12 mouse cellular contexts compared by ENCODE assay signal in the genomic region with DNA sequence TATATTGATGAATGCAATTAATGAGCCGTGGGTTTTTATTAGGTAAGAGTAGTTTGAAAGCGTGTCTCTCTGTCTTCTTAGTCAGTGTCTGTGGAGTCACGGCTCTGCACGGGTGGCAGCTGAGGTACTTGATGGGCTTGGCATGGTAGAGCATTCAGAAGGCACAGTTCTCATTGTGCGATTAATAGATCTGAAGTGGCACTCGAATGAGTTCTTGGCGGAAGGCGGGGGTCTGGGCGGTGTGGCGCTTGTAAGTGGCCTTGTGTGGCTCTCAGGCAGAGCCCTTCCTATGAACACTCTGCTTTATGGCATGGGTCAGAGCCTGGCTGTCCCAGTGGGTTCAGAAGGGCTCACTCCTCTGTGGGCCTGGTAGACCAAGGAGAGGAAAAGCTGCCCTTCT. TPM values are rescaled to one million over a fixed set of nuclear protein-coding genes. Genes with fewer than 3 reads are reported as not detected.
DNase-seq lines count a peak whose midpoint lies in the region; ATAC-seq and TF ChIP-seq lines count a peak whose summit lies in the region.
"Had no signal": no experiment of that assay in that cellular context is flagged by ENCODE, and none has a peak within 500 bp of the region (broad histone marks: within the 10 kb centered on the region; RNA-seq: fewer than 3 reads in every experiment).

No protein-coding gene starts in this region.

- H3K27ac ChIP-seq in embryonic facial prominence, embryonic 10.5 days (replicated peaks): no peak overlapping the region
- H3K27ac ChIP-seq in heart, embryonic 14.5 days (replicated peaks in 1 of 2; ENCODE audit: control insufficient read depth in 1 of 2, insufficient read depth in 1 of 2, low read depth in 2 of 2, low read length in 2 of 2): no peak overlapping the region
- H3K27ac ChIP-seq in lung, embryonic 15.5 days: peak overlapping the region; percentile 76
- H3K27ac ChIP-seq in thymus, adult 2 months (ENCODE audit: control insufficient read depth, insufficient read depth, low read length): no peak overlapping the region

- 80% methylated on average over 10 of the region's 10 CpGs for whole genome bisulfite sequencing in embryonic facial prominence, embryonic 10.5 days
- 62% methylated on average over 10 of the region's 10 CpGs for WGBS in heart, embryonic 14.5 days
- 53% methylated on average over 10 of the region's 10 CpGs for WGBS in lung, embryonic 15.5 days
- 95% methylated on average over 10 of the region's 10 CpGs for WGBS in thymus, adult 2 months

- no peak for ATAC-seq in heart, embryonic 14.5 days (ENCODE audit: insufficient number of reproducible peaks, insufficient read depth, low FRiP score, low read depth)
- ATAC-seq in lung, embryonic 15.5 days (ENCODE audit: borderline replicate concordance, extremely low read depth, low FRiP score, low TSS enrichment): peak; percentile 69; the same call in 1 of the 2 replicates
- ATAC-seq: intestine, postnatal 0 days had no signal

- peak; percentile 24 to 43 for DNase-seq in heart, adult 9 months (ENCODE audit: low spot score in 2 of 2)
- no peak for DNase-seq in heart, adult 8-10 months (ENCODE audit: low spot score)
- peak; percentile 35 for DNase-seq in embryonic facial prominence, embryonic 10.5 days (ENCODE audit: low spot score)
- no peak for DNase-seq in thymus, adult 2 months
- no peak for DNase-seq in MN1 (ENCODE audit: low spot score)
- DNase-seq in right cerebral cortex, adult 18-20 months: no peak
- DNase-seq: embryo, embryonic 11 days; right cerebral cortex, postnatal 25 days had no signal

- no peaks in the 10 kb centered on the region for H3K9me3 ChIP-seq in embryonic facial prominence, embryonic 10.5 days
- H3K9me3 ChIP-seq in heart, embryonic 14.5 days (ENCODE audit: control insufficient read depth, low read length): no peaks in the 10 kb centered on the region
- no peaks in the 10 kb centered on the region for H3K9me3 ChIP-seq in lung, embryonic 15.5 days
- H3K9me3 ChIP-seq: megakaryocyte, embryonic 14.5 days had no signal

- no peak for TF ChIP-seq CTCF in thymus, adult 2 months (IDR thresholded peaks at IDR 0.05; ENCODE audit: borderline replicate concordance, control insufficient read depth, extremely low read depth, insufficient read depth, low read length, poor library complexity)

- H3K27me3 ChIP-seq in embryonic facial prominence, embryonic 10.5 days (replicated peaks; ENCODE audit: low read depth, poor library complexity, severe bottlenecking): no peaks in the 10 kb centered on the region
- no peaks in the 10 kb centered on the region for H3K27me3 ChIP-seq in heart, embryonic 14.5 days (ENCODE audit: control insufficient read depth, insufficient read depth, low read length)
- no peaks in the 10 kb centered on the region for H3K27me3 ChIP-seq in lung, embryonic 15.5 days
- H3K27me3 ChIP-seq in thymus, adult 2 months (ENCODE audit: control insufficient read depth, insufficient read depth, low read length): no peaks in the 10 kb centered on the region
- H3K27me3 ChIP-seq: megakaryocyte, embryonic 14.5 days had no signal

- H3K4me3 ChIP-seq in embryonic facial prominence, embryonic 10.5 days: no peak overlapping the region
- H3K4me3 ChIP-seq in heart, embryonic 14.5 days (ENCODE audit: control insufficient read depth in 1 of 2, insufficient read depth in 1 of 2, low read depth in 1 of 2, low read length in 2 of 2): no peak overlapping the region
- no peak overlapping the region for H3K4me3 ChIP-seq in lung, embryonic 15.5 days
- H3K4me3 ChIP-seq in thymus, adult 2 months (ENCODE audit: control insufficient read depth, insufficient read depth, low read length): no peak overlapping the region

- H3K36me3 ChIP-seq in embryonic facial prominence, embryonic 10.5 days (replicated peaks): no peaks in the 10 kb centered on the region
- no peaks in the 10 kb centered on the region for H3K36me3 ChIP-seq in heart, embryonic 14.5 days (ENCODE audit: control insufficient read depth, insufficient read depth, low read length)
- H3K36me3 ChIP-seq in lung, embryonic 15.5 days: no peaks in the 10 kb centered on the region
- no peaks in the 10 kb centered on the region for H3K36me3 ChIP-seq in thymus, adult 2 months (ENCODE audit: control insufficient read depth, insufficient read depth, low read length)

- peak overlapping the region; percentile 23; the same call in 1 of the 2 replicates for H3K4me2 ChIP-seq in heart, embryonic 14.5 days (ENCODE audit: low read length)
- peak overlapping the region; percentile 36; the same call in 1 of the 2 replicates for H3K4me2 ChIP-seq in lung, embryonic 15.5 days

- no peak for TF ChIP-seq POLR2A in thymus, adult 2 months (IDR thresholded peaks at IDR 0.05; ENCODE audit: control insufficient read depth, extremely low read depth, insufficient read depth, low read length, poor library complexity)

- no peak overlapping the region; the same call in 1 of the 2 replicates for H3K9ac ChIP-seq in heart, embryonic 14.5 days (ENCODE audit: low read length)
- H3K9ac ChIP-seq in lung, embryonic 15.5 days: no peak overlapping the region; the same call in 1 of the 2 replicates

- peaks cover 93% of the 10 kb centered on the region for H3K4me1 ChIP-seq in embryonic facial prominence, embryonic 10.5 days
- H3K4me1 ChIP-seq in heart, embryonic 14.5 days (ENCODE audit: control insufficient read depth in 2 of 2, insufficient read depth in 2 of 2, low read length in 2 of 2): peaks cover 54 to 86% of the 10 kb centered on the region in 2 experiments
- H3K4me1 ChIP-seq in lung, embryonic 15.5 days: peaks cover 83% of the 10 kb centered on the region
- H3K4me1 ChIP-seq in thymus, adult 2 months (replicated peaks; ENCODE audit: control insufficient read depth, insufficient read depth, low read length): peaks cover 47% of the 10 kb centered on the region

RNA-seq across cellular contexts. Expression of a gene that starts 14.1 kb away (rescaled TPM):
- total RNA-seq in heart, adult 8-10 months (2022): 10 to 100 TPM; 25.0 to 27.2 (median 26.2) TPM
- polyA plus RNA-seq in embryonic facial prominence, embryonic 10.5 days (2016; fragmentation: Nextera tagmentation; extraction: Ambion mirVana): 12.4 and 12.7 TPM in 2 replicates
- 8.7 and 9.1 TPM in 2 replicates for polyA plus RNA-seq in heart, embryonic 14.5 days (2014; fragmentation: Nextera tagmentation; extraction: Ambion mirVana)
- 9.5 and 10.5 TPM in 2 replicates for polyA plus RNA-seq in lung, embryonic 15.5 days (2015; fragmentation: Nextera tagmentation; extraction: Ambion mirVana)
- 99.0 and 142 TPM in 2 replicates for polyA plus RNA-seq in thymus, adult 2 months (2012; rRNA removed)

Comparison
In these comparisons a context has a peak if more than half of its experiments do, and no peak if none do; other contexts are left out.
1. DNase-seq: peak in heart, adult 9 months (2 of 2) and embryonic facial prominence, embryonic 10.5 days (single experiment); none in heart, adult 8-10 months (single experiment), thymus, adult 2 months (single experiment), MN1 (single experiment) and right cerebral cortex, adult 18-20 months (single experiment).